Mouse (Mus musculus): ENCODE data around the gene Fam208b. TPM values are rescaled to one million over a fixed set of nuclear protein-coding genes. Genes with fewer than 3 reads are reported as not detected.

Gene Fam208b
- polyA plus RNA-seq, 1 experiment from 2014 or later = 13.8 TPM

GRCm38 (mm10) chr13:3642049-3642448 lies 31.1 kb upstream of the Fam208b start:
- no peaks in the 10 kb centered on the region for H3K36me3 ChIP-seq (ENCODE audit: control insufficient read depth, insufficient read depth, low read length)
- WGBS = 76% methylated on average over 9 of the region's 9 CpGs
- H3K9ac ChIP-seq (ENCODE audit: low read length) = no peak overlapping the region
- H3K4me1 ChIP-seq (replicated peaks; ENCODE audit: control insufficient read depth, insufficient read depth, low read length) = no peaks in the 10 kb centered on the region
- no peak overlapping the region for H3K4me2 ChIP-seq (ENCODE audit: low read length)
- H3K9me3 ChIP-seq (ENCODE audit: control insufficient read depth, low read length) = no peaks in the 10 kb centered on the region
- DNase-seq (ENCODE audit: low spot score) = peak; percentile 59
- H3K4me3 ChIP-seq (ENCODE audit: low read depth, low read length) = no peak overlapping the region
- ATAC-seq (replicated peaks; ENCODE audit: low FRiP score, low TSS enrichment, low read depth) = peak; percentile 65
- H3K27ac ChIP-seq (ENCODE audit: low read depth) = no peak overlapping the region
- H3K27me3 ChIP-seq (replicated peaks; ENCODE audit: control insufficient read depth, insufficient read depth, low read length) = no peaks in the 10 kb centered on the region

- ATAC-seq (replicated peaks; ENCODE audit: low FRiP score, low TSS enrichment, low read depth) (no peak), DNase-seq (ENCODE audit: low spot score) (peak; percentile 64)
- Histone ChIP-seq H3K4me1 (replicated peaks; ENCODE audit: control insufficient read depth, insufficient read depth, low read length) (peaks cover 9% of the 10 kb centered on the region), H3K4me2 (ENCODE audit: low read length) (peak overlapping the region; percentile 16; the same call in 1 of the 2 replicates), H3K27me3 (replicated peaks; ENCODE audit: control insufficient read depth, insufficient read depth, low read length) (no peaks in the 10 kb centered on the region), H3K4me3 (ENCODE audit: low read depth, low read length) (no peak overlapping the region), H3K27ac (ENCODE audit: low read depth) (no peak overlapping the region), H3K9me3 (ENCODE audit: control insufficient read depth, low read length) (no peaks in the 10 kb centered on the region), H3K9ac (ENCODE audit: low read length) (no peak overlapping the region), H3K36me3 (ENCODE audit: control insufficient read depth, insufficient read depth, low read length) (no peaks in the 10 kb centered on the region)
- 55% methylated on average over 11 of the region's 11 CpGs for WGBS
Measured at GRCm38 (mm10) chr13:3636797-3637196, 25.9 kb upstream of the Fam208b start.

GRCm38 (mm10) chr13:3635076-3635475 lies 24.2 kb upstream of the Fam208b start:
- Histone ChIP-seq H3K27me3 (replicated peaks; ENCODE audit: control insufficient read depth, insufficient read depth, low read length) (no peaks in the 10 kb centered on the region), H3K9ac (ENCODE audit: low read length) (no peak overlapping the region)
- no peak for DNase-seq (ENCODE audit: low spot score)

GRCm38 (mm10) chr13:3633895-3634811 lies 23.2 kb upstream of the Fam208b start, which contains the start of gene Asb13:
Asb13 (plus strand) TSS chr13:3634032.
- under 1% methylated on average over 47 of the region's 47 CpGs for WGBS

More at GRCm38 (mm10) chr13:3635076-3635475, 24.2 kb upstream of the Fam208b start:
- WGBS = 91% methylated on average over 3 of the region's 3 CpGs
- no peak overlapping the region for H3K4me2 ChIP-seq (ENCODE audit: low read length)
- ATAC-seq (replicated peaks; ENCODE audit: low FRiP score, low TSS enrichment, low read depth) = no peak
- H3K36me3 ChIP-seq (ENCODE audit: control insufficient read depth, insufficient read depth, low read length) = no peaks in the 10 kb centered on the region
- no peak overlapping the region for H3K4me3 ChIP-seq (ENCODE audit: low read depth, low read length)
- H3K4me1 ChIP-seq (replicated peaks; ENCODE audit: control insufficient read depth, insufficient read depth, low read length) = peaks cover 9% of the 10 kb centered on the region
- H3K27ac ChIP-seq (ENCODE audit: low read depth) = no peak overlapping the region
- no peaks in the 10 kb centered on the region for H3K9me3 ChIP-seq (ENCODE audit: control insufficient read depth, low read length)

GRCm38 (mm10) chr13:3633131-3633530 lies 22.2 kb upstream of the Fam208b start:
- Histone ChIP-seq H3K9me3 (ENCODE audit: control insufficient read depth, low read length) (no peaks in the 10 kb centered on the region), H3K4me3 (ENCODE audit: low read depth, low read length) (no peak overlapping the region), H3K4me2 (ENCODE audit: low read length) (peak overlapping the region; percentile 72), H3K27ac (ENCODE audit: low read depth) (no peak overlapping the region), H3K4me1 (replicated peaks; ENCODE audit: control insufficient read depth, insufficient read depth, low read length) (peaks cover 9% of the 10 kb centered on the region), H3K36me3 (ENCODE audit: control insufficient read depth, insufficient read depth, low read length) (no peaks in the 10 kb centered on the region), H3K9ac (ENCODE audit: low read length) (no peak overlapping the region), H3K27me3 (replicated peaks; ENCODE audit: control insufficient read depth, insufficient read depth, low read length) (no peaks in the 10 kb centered on the region)
- no peak for DNase-seq (ENCODE audit: low spot score)
- 42% methylated on average over 6 of the region's 6 CpGs for WGBS
- ATAC-seq (replicated peaks; ENCODE audit: low FRiP score, low TSS enrichment, low read depth) = no peak

More at GRCm38 (mm10) chr13:3633895-3634811, 23.2 kb upstream of the Fam208b start, which contains the start of gene Asb13:
- Histone ChIP-seq H3K27ac (ENCODE audit: low read depth) (no peak within 1 kb of the TSS), H3K36me3 (ENCODE audit: control insufficient read depth, insufficient read depth, low read length) (no peaks in the 10 kb centered on the region), H3K27me3 (replicated peaks; ENCODE audit: control insufficient read depth, insufficient read depth, low read length) (no peaks in the 10 kb centered on the region), H3K4me2 (ENCODE audit: low read length) (peak within 1 kb of the TSS; percentile 72), H3K4me3 (ENCODE audit: low read depth, low read length) (peak within 1 kb of the TSS; percentile 69), H3K9me3 (ENCODE audit: control insufficient read depth, low read length) (no peaks in the 10 kb centered on the region), H3K9ac (ENCODE audit: low read length) (peak within 1 kb of the TSS; percentile 64), H3K4me1 (replicated peaks; ENCODE audit: control insufficient read depth, insufficient read depth, low read length) (peaks cover 9% of the 10 kb centered on the region)
- DNase-seq (ENCODE audit: low spot score) = peak; percentile 84
- ATAC-seq (replicated peaks; ENCODE audit: low FRiP score, low TSS enrichment, low read depth) = peak; percentile 94

GRCm38 (mm10) chr13:3632551-3632950 lies 21.6 kb upstream of the Fam208b start:
- H3K4me3 ChIP-seq (ENCODE audit: low read depth, low read length) = no peak overlapping the region
- no peak overlapping the region for H3K9ac ChIP-seq (ENCODE audit: low read length)
- H3K27ac ChIP-seq (ENCODE audit: low read depth) = no peak overlapping the region
- H3K36me3 ChIP-seq (ENCODE audit: control insufficient read depth, insufficient read depth, low read length) = no peaks in the 10 kb centered on the region
- WGBS = 89% methylated on average over 9 of the region's 9 CpGs
- no peaks in the 10 kb centered on the region for H3K27me3 ChIP-seq (replicated peaks; ENCODE audit: control insufficient read depth, insufficient read depth, low read length)
- ATAC-seq (replicated peaks; ENCODE audit: low FRiP score, low TSS enrichment, low read depth) (no peak), DNase-seq (ENCODE audit: low spot score) (no peak)
- H3K4me2 ChIP-seq (ENCODE audit: low read length) = no peak overlapping the region
- no peaks in the 10 kb centered on the region for H3K9me3 ChIP-seq (ENCODE audit: control insufficient read depth, low read length)
- peaks cover 9% of the 10 kb centered on the region for H3K4me1 ChIP-seq (replicated peaks; ENCODE audit: control insufficient read depth, insufficient read depth, low read length)

GRCm38 (mm10) chr13:3628102-3628501 lies 17.2 kb upstream of the Fam208b start:
- DNase-seq (ENCODE audit: low spot score) (no peak), ATAC-seq (replicated peaks; ENCODE audit: low FRiP score, low TSS enrichment, low read depth) (peak; percentile 40; the same call in 1 of the 2 replicates)
- H3K4me2 ChIP-seq (ENCODE audit: low read length) = no peak overlapping the region
- no peaks in the 10 kb centered on the region for H3K27me3 ChIP-seq (replicated peaks; ENCODE audit: control insufficient read depth, insufficient read depth, low read length)
- WGBS = 18% methylated on average over 3 of the region's 3 CpGs
- no peak overlapping the region for H3K4me3 ChIP-seq (ENCODE audit: low read depth, low read length)
- H3K36me3 ChIP-seq (ENCODE audit: control insufficient read depth, insufficient read depth, low read length) = no peaks in the 10 kb centered on the region
- no peaks in the 10 kb centered on the region for H3K4me1 ChIP-seq (replicated peaks; ENCODE audit: control insufficient read depth, insufficient read depth, low read length)
- no peaks in the 10 kb centered on the region for H3K9me3 ChIP-seq (ENCODE audit: control insufficient read depth, low read length)
- H3K27ac ChIP-seq (ENCODE audit: low read depth) = no peak overlapping the region
- H3K9ac ChIP-seq (ENCODE audit: low read length) = no peak overlapping the region

- H3K27ac ChIP-seq (ENCODE audit: low read depth) = no peak overlapping the region
- no peaks in the 10 kb centered on the region for H3K27me3 ChIP-seq (replicated peaks; ENCODE audit: control insufficient read depth, insufficient read depth, low read length)
- H3K4me2 ChIP-seq (ENCODE audit: low read length) = no peak overlapping the region
- no peaks in the 10 kb centered on the region for H3K4me1 ChIP-seq (replicated peaks; ENCODE audit: control insufficient read depth, insufficient read depth, low read length)
- no peaks in the 10 kb centered on the region for H3K9me3 ChIP-seq (ENCODE audit: control insufficient read depth, low read length)
- no peaks in the 10 kb centered on the region for H3K36me3 ChIP-seq (ENCODE audit: control insufficient read depth, insufficient read depth, low read length)
- DNase-seq (ENCODE audit: low spot score) (no peak), ATAC-seq (replicated peaks; ENCODE audit: low FRiP score, low TSS enrichment, low read depth) (no peak)
- no peak overlapping the region for H3K9ac ChIP-seq (ENCODE audit: low read length)
- H3K4me3 ChIP-seq (ENCODE audit: low read depth, low read length) = no peak overlapping the region
- WGBS = 48% methylated on average over 3 of the region's 3 CpGs
Measured at GRCm38 (mm10) chr13:3627139-3627538, 16.2 kb upstream of the Fam208b start.

Measured in intestine, embryonic 14.5 days (tissue).